Comparison of ENCODE assay signal across 8 mouse cellular contexts in genomic region chr7:126271712-126272683, GRCm38 (mm10). TPM values are rescaled to one million over a fixed set of nuclear protein-coding genes. Genes with fewer than 3 reads are reported as not detected.
DNase-seq lines count a peak whose midpoint lies in the region; ATAC-seq and TF ChIP-seq lines count a peak whose summit lies in the region.

TSS of gene Sbk1 (plus strand) at chr7:126272619.

- DNase-seq in Patski (ENCODE audit: low read depth, low spot score) = no peak
- DNase-seq in cerebellum, postnatal 14 days = peak; percentile 92 to 96
- peak; percentile 84 to 85 for DNase-seq in frontal cortex, postnatal 14 days (ENCODE audit: low spot score in 2 of 2)
- DNase-seq in layer of hippocampus, postnatal 10 days (ENCODE audit: low spot score in 2 of 2) = peak; percentile 89 to 94
- DNase-seq in lung, postnatal 0 days (ENCODE audit: low spot score) = peak; percentile 93
- DNase-seq in ovary, postnatal 10 days (ENCODE audit: low spot score) = peak; percentile 89
- DNase-seq in thymus, postnatal 0 days (ENCODE audit: low spot score) = peak; percentile 86

- H3K9me3 ChIP-seq in hindbrain, embryonic 12.5 days (replicated peaks) = no peaks in the 10 kb centered on the region
- H3K9me3 ChIP-seq in lung, postnatal 0 days (ENCODE audit: low read length) = no peaks in the 10 kb centered on the region

- under 1% methylated on average over 70 of the region's 85 CpGs for WGBS in hindbrain, embryonic 12.5 days
- WGBS in lung, postnatal 0 days = under 1% methylated on average over 49 of the region's 85 CpGs

- peak within 1 kb of the TSS; percentile 96 for H3K27ac ChIP-seq in hindbrain, embryonic 12.5 days
- H3K27ac ChIP-seq in lung, postnatal 0 days (ENCODE audit: low read length) = peak within 1 kb of the TSS; percentile 51

- peak within 1 kb of the TSS; percentile 100 for H3K9ac ChIP-seq in hindbrain, embryonic 12.5 days
- peak within 1 kb of the TSS; percentile 70 for H3K9ac ChIP-seq in lung, postnatal 0 days (replicated peaks; ENCODE audit: low read depth)

- peak within 1 kb of the TSS; percentile 97 for H3K4me2 ChIP-seq in hindbrain, embryonic 12.5 days (replicated peaks)
- H3K4me2 ChIP-seq in lung, postnatal 0 days (replicated peaks; ENCODE audit: low read depth, low read length) = peak within 1 kb of the TSS; percentile 100

- peak within 1 kb of the TSS; percentile 99 for H3K4me3 ChIP-seq in hindbrain, embryonic 12.5 days
- H3K4me3 ChIP-seq in lung, postnatal 0 days (ENCODE audit: low read depth, low read length) = peak within 1 kb of the TSS; percentile 71

- TF ChIP-seq EP300 in lung, postnatal 0 days (IDR thresholded peaks at IDR 0.05) = 0 out of 2 replicates have a peak, but pooled peaks have one; percentile 30

- CTCF ChIA-PET in Patski (lab: Charles Lee) = interaction anchor here (0.8 to 1.2 kb wide), 3 partner anchors 24 to 35 kb away, joined by 3 read pairs; no protein-coding TSS in a partner anchor

- H3K27me3 ChIP-seq in Patski = no peaks in the 10 kb centered on the region
- H3K27me3 ChIP-seq in hindbrain, embryonic 12.5 days = 0 out of 2 replicates have a peak, but pooled peaks cover 4% of the 10 kb centered on the region
- no peaks in the 10 kb centered on the region for H3K27me3 ChIP-seq in lung, postnatal 0 days (replicated peaks; ENCODE audit: insufficient read depth, low read length)

- TF ChIP-seq CTCF in Patski (IDR thresholded peaks at IDR 0.05) = no peak
- no peak for TF ChIP-seq CTCF in lung, postnatal 0 days (IDR thresholded peaks at IDR 0.05)

- in situ Hi-C loops in Patski (cut with MboI; ENCODE audit: low pct_unique_long_range_greater_than_20kb) = no loop called here

- H3K4me1 ChIP-seq in hindbrain, embryonic 12.5 days = peaks cover 39% of the 10 kb centered on the region
- peaks cover 16% of the 10 kb centered on the region for H3K4me1 ChIP-seq in lung, postnatal 0 days (ENCODE audit: insufficient read depth, low read depth, low read length)

- H3K36me3 ChIP-seq in hindbrain, embryonic 12.5 days = peaks cover 26% of the 10 kb centered on the region
- no peaks in the 10 kb centered on the region for H3K36me3 ChIP-seq in lung, postnatal 0 days (ENCODE audit: insufficient read depth, low read length)

- ATAC-seq in Patski = peak; percentile 81
- ATAC-seq in hindbrain, embryonic 12.5 days (ENCODE audit: low FRiP score) = peak; percentile 90
- peak; percentile 98 for ATAC-seq in lung, postnatal 0 days

- POLR2A ChIA-PET in Patski (lab: Charles Lee) = no interaction called here

RNA-seq across cellular contexts. Expression of gene Sbk1, which starts in this region (rescaled TPM):
- polyA plus RNA-seq in Patski (2021) = 19.4 TPM
- 309 and 312 TPM in 2 replicates for polyA plus RNA-seq in hindbrain, embryonic 12.5 days (2016; fragmentation: Nextera tagmentation; extraction: Ambion mirVana)
- total RNA-seq in layer of hippocampus, postnatal 10 days (2021) = 100 to 1,000 TPM; 190 to 192 TPM
- 5.5 and 5.7 TPM in 2 replicates for polyA plus RNA-seq in lung, postnatal 0 days (2015; fragmentation: Nextera tagmentation; extraction: Ambion mirVana)
- 17.9 and 19.1 TPM in 2 replicates for polyA plus RNA-seq in thymus, postnatal 0 days (2015; fragmentation: Nextera tagmentation; extraction: Ambion mirVana)

Comparison
In these comparisons a context has a peak if more than half of its experiments do, and no peak if none do; other contexts are left out.
1. RNA of gene Sbk1 (polyA plus RNA-seq): 309 to 312 TPM in hindbrain, embryonic 12.5 days; 19.4 TPM in Patski (single experiment), 17.9 to 19.1 TPM in thymus, postnatal 0 days and 5.5 to 5.7 TPM in lung, postnatal 0 days; every median in the first group is over 10 times any median in the second.
2. Peak in every context shown above with its lines, with median percentiles within 50 percentile points of each other: ATAC-seq.